Mouse (Mus musculus) neutrophil, adult 5-6 weeks (primary cell): ENCODE results near the gene Ripk1. TPM values are rescaled to one million over a fixed set of nuclear protein-coding genes. Genes with fewer than 3 reads are reported as not detected.
A peak's percentile ranks its signal among the peaks of the same experiment; 100 is the strongest.

Experiments
- ATAC-seq: fragments of 151-379, 151-347 bp; 2 replicates; pipeline ENCODE4 v1.8.0; 2017; ENCODE audit warnings: mild to moderate bottlenecking, moderate TSS enrichment; ENCODE audit not compliant: insufficient number of reproducible peaks, poor library complexity, low FRiP score, severe bottlenecking; ENCODE audit errors: extremely low read depth
- total RNA-seq: library from RNA; stranded (forward); fragments of 200-1000 nt; gene quantifications from 2 replicates; pipeline ENCODE4 v1.2.3, GENCODE M21; 2017

Gene Ripk1
- total RNA-seq = 60.7 and 65.5 TPM in 2 replicates

- peak; percentile 85 for ATAC-seq
Observed at GRCm38 (mm10) chr13:34002058-34003006, at the start of gene Ripk1, which contains the start of gene Serpinb6a. TSS of gene Ripk1 (plus strand) at chr13:34002363. TSS of gene Serpinb6a (minus strand) at chr13:34002794.

GRCm38 (mm10) chr13:33952947-33953346 is 49.2 kb upstream of the Ripk1 start:
- no peak for ATAC-seq

DNA sequence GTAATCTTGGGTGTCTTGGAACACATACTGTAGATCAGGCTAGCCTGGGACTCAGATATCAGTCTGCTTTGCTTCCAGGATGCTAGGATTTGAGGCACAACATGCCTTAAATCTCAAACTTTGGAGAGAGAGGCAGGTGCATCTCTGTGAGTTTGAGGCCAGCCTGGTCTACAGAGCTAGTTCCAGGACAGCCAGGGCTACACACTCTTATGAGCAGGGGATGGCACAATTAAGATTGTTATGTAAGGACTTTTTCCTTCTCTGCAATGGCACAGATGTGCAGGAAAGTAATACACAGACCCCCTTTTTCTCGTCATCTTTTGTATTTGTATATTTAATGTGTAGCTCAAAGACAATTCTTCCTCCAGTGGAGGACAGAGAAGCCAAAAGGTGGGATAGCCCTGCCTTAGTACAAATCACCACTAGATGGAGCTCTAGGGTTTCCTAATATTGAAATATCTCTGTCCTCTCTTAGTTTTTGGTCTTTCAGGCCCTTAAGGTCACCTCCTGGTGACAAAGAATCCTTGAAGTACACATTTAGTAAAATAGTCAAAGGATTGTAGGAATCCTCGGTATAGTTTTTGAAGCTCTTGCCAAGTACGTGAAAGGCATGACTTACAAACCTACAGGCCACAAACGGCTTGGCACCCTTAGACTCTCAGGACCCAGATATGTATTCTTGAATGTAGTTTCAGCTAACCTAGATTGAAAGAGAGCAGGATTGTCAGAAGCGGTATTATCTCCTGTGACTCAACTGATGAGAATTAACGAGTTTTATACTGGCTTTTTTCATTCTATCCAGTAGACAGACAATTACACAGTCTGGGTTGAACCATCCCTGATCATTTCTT is 45.4 kb upstream of the Ripk1 start:
- peak; percentile 48; the same call in 1 of the 2 replicates for ATAC-seq

DNA sequence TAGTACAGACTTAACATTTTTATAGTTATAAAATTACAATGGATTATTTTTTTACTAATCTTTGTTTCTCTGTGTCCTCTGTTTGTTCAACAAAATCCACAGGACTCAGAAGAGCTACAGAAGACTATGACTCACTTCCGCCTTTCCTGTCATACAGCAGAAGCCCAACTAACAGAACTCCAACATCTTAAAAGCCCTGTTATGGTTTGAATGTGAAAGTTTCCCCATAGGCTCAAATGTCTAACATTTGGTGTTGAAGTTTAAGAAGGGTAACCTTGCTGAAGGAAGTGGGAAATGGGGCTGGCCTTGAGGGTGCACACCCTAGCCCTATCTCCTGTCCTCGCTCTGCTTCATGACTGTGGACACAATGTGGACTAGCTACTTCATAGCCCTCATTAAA is 42.4 kb upstream of the Ripk1 start:
- no peak for ATAC-seq

GRCm38 (mm10) chr13:33964206-33965046 is 37.7 kb upstream of the Ripk1 start, which contains the start of gene Nqo2:
TSS of gene Nqo2 (plus strand) at chr13:33964687.
- ATAC-seq = peak; percentile 75

- 0 out of 2 replicates have a peak, but pooled peaks have one; percentile 8 for ATAC-seq
Observed at GRCm38 (mm10) chr13:33965056-33966024, 36.8 kb upstream of the Ripk1 start.

GRCm38 (mm10) chr13:33966025-33966412 is 36.1 kb upstream of the Ripk1 start:
- ATAC-seq = no peak

DNA sequence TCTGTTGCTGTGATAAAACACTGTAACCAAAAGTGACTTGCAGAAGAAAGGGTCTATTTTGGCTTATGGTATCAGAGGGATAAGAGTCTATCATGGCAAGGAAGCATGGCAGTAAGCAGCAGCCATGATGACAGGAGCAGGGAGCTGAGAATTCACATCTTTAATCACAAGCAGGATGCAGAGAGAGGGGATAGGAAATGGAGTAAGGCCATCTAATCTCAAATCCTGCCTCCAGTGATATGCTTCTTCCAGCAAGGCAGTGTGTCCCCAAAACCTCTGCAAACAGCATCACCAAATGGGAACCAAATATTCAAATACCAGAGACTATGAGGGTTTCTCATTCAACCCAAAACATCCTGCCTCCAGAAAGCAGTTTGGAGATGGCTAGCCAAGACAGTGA is 35.6 kb upstream of the Ripk1 start:
- no peak for ATAC-seq

DNA sequence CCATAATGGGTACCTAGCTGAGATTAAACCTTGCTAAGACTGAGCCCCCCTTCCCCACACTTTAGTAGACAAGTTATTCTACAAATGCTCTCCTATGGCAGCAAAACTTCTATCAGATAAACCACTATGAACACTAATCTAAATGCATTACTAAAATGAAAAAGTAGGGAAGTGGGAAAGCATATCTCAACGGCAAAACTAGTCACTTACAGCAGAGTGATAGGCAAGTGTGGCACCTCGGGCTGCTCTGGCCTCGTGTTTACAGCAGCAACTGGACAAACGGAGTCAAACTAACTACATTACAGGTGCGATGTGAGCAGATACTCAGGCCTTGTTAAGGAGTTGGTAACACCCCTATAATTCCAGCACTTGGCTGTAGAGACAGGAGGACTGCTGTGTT is 12.5 kb upstream of the Ripk1 start:
- ATAC-seq = no peak

DNA sequence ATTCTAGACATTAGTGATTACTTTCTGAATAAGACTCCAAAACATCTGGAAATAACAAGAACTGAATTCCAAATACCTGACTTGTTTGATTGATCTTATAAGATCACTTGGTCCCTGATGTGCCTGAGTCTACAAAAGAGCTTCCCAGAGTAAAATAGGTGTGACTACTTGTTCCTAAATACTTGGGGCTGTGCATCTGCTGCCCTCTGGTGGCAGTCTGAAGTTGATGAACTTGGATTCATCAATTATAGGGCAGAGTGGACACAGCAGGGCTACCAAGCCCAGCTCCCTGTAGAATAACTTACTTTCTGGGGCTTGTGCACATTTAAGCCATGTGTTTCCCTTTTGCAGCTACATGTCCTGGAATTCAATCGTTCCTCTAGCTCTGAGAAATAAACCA is 7.0 kb upstream of the Ripk1 start:
- peak; percentile 79 for ATAC-seq

- no peak for ATAC-seq
Observed at GRCm38 (mm10) chr13:34003058-34003457, 895 bp downstream of the Ripk1 start.

GRCm38 (mm10) chr13:34007234-34007633 is 5.1 kb downstream of the Ripk1 start:
- no peak for ATAC-seq

DNA sequence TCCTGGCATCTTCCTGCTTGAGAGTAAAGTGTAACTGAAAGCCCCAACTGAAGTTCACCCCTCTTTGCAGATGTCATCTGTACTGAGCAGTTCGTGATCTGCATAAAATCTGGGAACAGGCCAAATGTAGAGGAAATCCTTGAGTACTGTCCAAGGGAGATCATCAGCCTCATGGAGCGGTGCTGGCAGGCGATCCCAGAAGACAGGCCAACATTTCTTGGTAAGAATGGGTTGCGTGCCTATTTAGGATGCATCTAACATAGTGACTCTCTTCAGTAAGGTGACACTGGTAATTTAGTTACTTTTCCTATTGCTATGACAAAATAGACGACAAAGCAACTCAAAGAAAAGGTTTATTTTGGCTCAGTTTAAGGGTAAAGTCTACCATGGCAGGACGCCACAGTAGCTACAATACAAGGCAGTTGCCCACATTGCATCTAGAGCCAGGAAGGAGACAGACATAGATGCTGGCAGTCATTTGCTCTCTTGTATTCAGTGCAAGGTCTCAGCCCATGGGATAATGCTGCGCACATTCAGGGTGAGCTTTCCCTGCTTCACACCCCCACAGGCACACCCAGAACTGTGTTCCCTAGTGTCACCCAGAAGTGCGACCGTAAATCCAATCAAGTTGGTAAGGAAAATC is 14.9 kb downstream of the Ripk1 start:
- no peak for ATAC-seq

DNA sequence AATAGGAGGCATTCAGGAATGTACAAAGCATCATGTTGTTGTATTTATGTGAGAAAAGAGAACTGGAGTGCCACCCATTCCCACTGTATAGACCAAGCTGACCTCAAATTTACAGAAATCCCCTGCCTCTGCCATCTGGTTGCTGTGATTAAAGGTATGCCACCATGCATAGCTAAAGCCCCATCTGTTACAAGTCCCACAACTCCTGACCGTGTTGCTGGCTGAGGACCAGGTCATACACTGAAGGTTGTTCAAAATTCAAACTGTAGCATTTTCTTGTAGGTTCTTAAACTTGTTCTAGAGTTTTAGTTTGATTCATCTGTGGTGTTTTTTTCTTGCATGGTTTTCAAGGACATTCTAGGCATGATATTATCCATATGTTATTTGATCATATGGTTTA is 16.4 kb downstream of the Ripk1 start:
- no peak for ATAC-seq

GRCm38 (mm10) chr13:34021998-34022397 is 19.8 kb downstream of the Ripk1 start:
- no peak for ATAC-seq

DNA sequence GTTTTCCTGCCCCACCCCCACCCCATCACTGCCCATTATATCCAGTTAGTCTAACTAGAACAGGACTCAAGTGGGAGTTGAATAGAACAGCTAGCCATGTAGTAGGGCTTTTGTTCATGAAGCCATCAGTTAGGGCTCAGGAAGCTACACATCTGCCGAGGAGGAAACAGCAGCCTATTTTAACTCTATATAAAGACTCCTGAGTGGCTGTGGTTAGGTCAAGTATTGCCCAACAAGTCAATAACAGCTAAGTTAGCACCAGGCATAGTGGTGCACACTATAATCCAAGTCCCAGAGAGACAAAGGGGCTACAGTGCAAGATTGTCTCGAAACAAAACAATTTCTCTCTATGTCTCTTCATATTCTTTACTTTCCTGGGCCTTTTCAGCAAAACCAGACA is 29.9 kb downstream of the Ripk1 start:
- ATAC-seq = no peak

- no peak for ATAC-seq
Observed at GRCm38 (mm10) chr13:34035424-34035823, 33.3 kb downstream of the Ripk1 start.
